ENCODE assay signal across 17 mouse cellular contexts in the genomic region with DNA sequence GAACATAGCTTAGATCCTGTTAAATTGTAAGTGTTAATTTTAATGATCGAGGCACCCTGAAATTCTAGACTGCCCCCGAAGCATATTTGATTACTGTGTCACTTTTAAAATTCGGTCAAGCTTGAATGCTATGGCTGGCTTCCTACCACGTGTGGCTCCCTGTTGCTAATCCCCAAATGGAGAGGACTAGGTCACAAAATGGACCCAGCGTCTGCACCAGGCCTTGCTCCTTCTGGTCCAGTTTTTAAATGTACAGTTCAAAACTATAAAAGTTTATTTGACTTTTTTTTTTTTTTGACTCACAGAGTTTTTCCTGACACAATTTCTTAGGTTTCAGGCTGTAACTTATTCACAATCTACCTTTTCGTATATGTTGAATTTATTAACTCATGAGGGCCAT. TPM values are rescaled to one million over a fixed set of nuclear protein-coding genes. Genes with fewer than 3 reads are reported as not detected.
A peak's percentile ranks its signal among the peaks of the same experiment; 100 is the strongest.
DNase-seq lines count a peak whose midpoint lies in the region; ATAC-seq and TF ChIP-seq lines count a peak whose summit lies in the region.
"Had no signal": no experiment of that assay in that cellular context is flagged by ENCODE, and none has a peak within 500 bp of the region (broad histone marks: within the 10 kb centered on the region; RNA-seq: fewer than 3 reads in every experiment).

No protein-coding gene starts in this region.

- peak overlapping the region; percentile 12; the same call in 1 of the 2 replicates for H3K4me3 ChIP-seq in heart, embryonic 16.5 days (ENCODE audit: low read length)
- H3K4me3 ChIP-seq in lung, embryonic 15.5 days = peak overlapping the region; percentile 31
- peak overlapping the region; percentile 51 for H3K4me3 ChIP-seq in intestine, postnatal 0 days (ENCODE audit: low read depth, low read length)
- H3K4me3 ChIP-seq in stomach, embryonic 15.5 days (replicated peaks) = peak overlapping the region; percentile 27; the same call in 1 of the 2 replicates
- H3K4me3 ChIP-seq: neural tube, embryonic 15.5 days had no signal

- no peak for TF ChIP-seq CTCF in intestine, postnatal 0 days (IDR thresholded peaks at IDR 0.05; ENCODE audit: low read depth)

- WGBS in heart, embryonic 16.5 days = 74% methylated on average over 6 of the region's 6 CpGs
- 53% methylated on average over 6 of the region's 6 CpGs for WGBS in lung, embryonic 15.5 days
- 36% methylated on average over 6 of the region's 6 CpGs for WGBS in intestine, postnatal 0 days
- WGBS in stomach, embryonic 15.5 days = 64% methylated on average over 6 of the region's 6 CpGs

- H3K9ac ChIP-seq in heart, embryonic 16.5 days (ENCODE audit: low read length) = no peak overlapping the region
- H3K9ac ChIP-seq in lung, embryonic 15.5 days = 0 out of 2 replicates have a peak overlapping the region, but pooled peaks have one; percentile 29
- H3K9ac ChIP-seq in intestine, postnatal 0 days (ENCODE audit: low read depth, low read length) = no peak overlapping the region
- no peak overlapping the region for H3K9ac ChIP-seq in stomach, embryonic 15.5 days
- H3K9ac ChIP-seq: neural tube, embryonic 15.5 days had no signal

- H3K9me3 ChIP-seq in heart, embryonic 16.5 days (replicated peaks; ENCODE audit: control insufficient read depth, low read length) = no peaks in the 10 kb centered on the region
- no peaks in the 10 kb centered on the region for H3K9me3 ChIP-seq in lung, embryonic 15.5 days
- H3K9me3 ChIP-seq in intestine, postnatal 0 days (ENCODE audit: control insufficient read depth) = no peaks in the 10 kb centered on the region
- H3K9me3 ChIP-seq in stomach, embryonic 15.5 days = no peaks in the 10 kb centered on the region
- H3K9me3 ChIP-seq: heart, embryonic 13.5 days; megakaryocyte, embryonic 14.5 days; neural tube, embryonic 15.5 days had no signal

- no peak for DNase-seq in heart, postnatal 4 days
- DNase-seq in lung, postnatal 10 days = no peak
- DNase-seq in urinary bladder, postnatal 10 days (ENCODE audit: low spot score) = no peak
- DNase-seq: cerebellum, adult 11-12 months; gastrocnemius, postnatal 25 days; left cerebral cortex, postnatal 4 days; thymus, postnatal 36 days had no signal

- ATAC-seq in heart, embryonic 16.5 days (replicated peaks; ENCODE audit: extremely low read depth, insufficient read depth, low FRiP score) = no peak
- no peak for ATAC-seq in lung, embryonic 15.5 days (ENCODE audit: borderline replicate concordance, extremely low read depth, low FRiP score, low TSS enrichment)
- ATAC-seq in intestine, postnatal 0 days = no peak
- ATAC-seq in stomach, embryonic 15.5 days (ENCODE audit: insufficient read depth, low FRiP score, low read depth) = no peak
- ATAC-seq in frontal cortex, adult (ENCODE audit: low TSS enrichment) = no peak
- ATAC-seq: forebrain, embryonic 14.5 days; hindbrain, embryonic 16.5 days had no signal

- H3K4me2 ChIP-seq in heart, embryonic 16.5 days (ENCODE audit: low read depth, low read length) = no peak overlapping the region
- H3K4me2 ChIP-seq in lung, embryonic 15.5 days = peak overlapping the region; percentile 34
- peak overlapping the region; percentile 59 for H3K4me2 ChIP-seq in intestine, postnatal 0 days (replicated peaks; ENCODE audit: low read depth)
- peak overlapping the region; percentile 29; the same call in 1 of the 2 replicates for H3K4me2 ChIP-seq in stomach, embryonic 15.5 days
- H3K4me2 ChIP-seq: neural tube, embryonic 15.5 days had no signal

- peaks cover 7% of the 10 kb centered on the region; the same call in 1 of the 2 replicates for H3K27me3 ChIP-seq in heart, embryonic 16.5 days (ENCODE audit: control insufficient read depth, insufficient read depth, low read length)
- H3K27me3 ChIP-seq in lung, embryonic 15.5 days = no peaks in the 10 kb centered on the region
- no peaks in the 10 kb centered on the region for H3K27me3 ChIP-seq in intestine, postnatal 0 days (replicated peaks; ENCODE audit: control insufficient read depth, insufficient read depth, low read length)
- no peaks in the 10 kb centered on the region for H3K27me3 ChIP-seq in stomach, embryonic 15.5 days (replicated peaks)

- no peaks in the 10 kb centered on the region for H3K36me3 ChIP-seq in heart, embryonic 16.5 days (ENCODE audit: control insufficient read depth, insufficient read depth)
- no peaks in the 10 kb centered on the region for H3K36me3 ChIP-seq in lung, embryonic 15.5 days
- H3K36me3 ChIP-seq in intestine, postnatal 0 days (ENCODE audit: control insufficient read depth, insufficient read depth) = no peaks in the 10 kb centered on the region
- no peaks in the 10 kb centered on the region for H3K36me3 ChIP-seq in stomach, embryonic 15.5 days
- H3K36me3 ChIP-seq: heart, embryonic 13.5 days; neural tube, embryonic 15.5 days had no signal

- peaks cover 2% of the 10 kb centered on the region; the same call in 1 of the 2 replicates for H3K4me1 ChIP-seq in heart, embryonic 16.5 days (ENCODE audit: control insufficient read depth, insufficient read depth, low read length)
- H3K4me1 ChIP-seq in lung, embryonic 15.5 days = no peaks in the 10 kb centered on the region; the same call in 1 of the 2 replicates
- no peaks in the 10 kb centered on the region for H3K4me1 ChIP-seq in intestine, postnatal 0 days (replicated peaks; ENCODE audit: control insufficient read depth, insufficient read depth, low read length)
- H3K4me1 ChIP-seq in stomach, embryonic 15.5 days = no peaks in the 10 kb centered on the region

- no peak overlapping the region for H3K27ac ChIP-seq in heart, embryonic 16.5 days (ENCODE audit: low read length)
- H3K27ac ChIP-seq in lung, embryonic 15.5 days = no peak overlapping the region
- no peak overlapping the region for H3K27ac ChIP-seq in intestine, postnatal 0 days (ENCODE audit: low read depth, low read length)
- H3K27ac ChIP-seq in stomach, embryonic 15.5 days = no peak overlapping the region
- H3K27ac ChIP-seq: heart, embryonic 13.5 days; neural tube, embryonic 15.5 days had no signal

RNA-seq across cellular contexts. Expression of a gene that starts 2.7 kb away (rescaled TPM):
- polyA plus RNA-seq in heart, embryonic 16.5 days (2015; fragmentation: Nextera tagmentation; extraction: Ambion mirVana) = 2.1 and 2.4 TPM in 2 replicates
- under 1 TPM; 0.36 to 0.95 TPM for total RNA-seq in heart, postnatal 4 days (2021)
- polyA plus RNA-seq in lung, embryonic 15.5 days (2015; fragmentation: Nextera tagmentation; extraction: Ambion mirVana) = 14.3 and 16.4 TPM in 2 replicates
- polyA plus RNA-seq in intestine, postnatal 0 days (2015; fragmentation: Nextera tagmentation; extraction: Ambion mirVana) = 9.5 and 10.7 TPM in 2 replicates
- polyA plus RNA-seq in stomach, embryonic 15.5 days (2015; fragmentation: Nextera tagmentation; extraction: Ambion mirVana) = 14.0 and 14.5 TPM in 2 replicates

RNA-seq across cellular contexts. Expression of a gene that starts 48.3 kb away (rescaled TPM):
- polyA plus RNA-seq in heart, embryonic 16.5 days (2015; fragmentation: Nextera tagmentation; extraction: Ambion mirVana) = 0.10 and 0.14 TPM in 2 replicates
- total RNA-seq in heart, postnatal 4 days (2021) = under 1 TPM; 0.09 to 0.10 TPM
- polyA plus RNA-seq in lung, embryonic 15.5 days (2015; fragmentation: Nextera tagmentation; extraction: Ambion mirVana) = 0.15 and 0.21 TPM in 2 replicates
- 0.05 TPM in 1 of 2 replicates, not detected in the other for polyA plus RNA-seq in intestine, postnatal 0 days (2015; fragmentation: Nextera tagmentation; extraction: Ambion mirVana)
- 0.26 and 0.31 TPM in 2 replicates for polyA plus RNA-seq in stomach, embryonic 15.5 days (2015; fragmentation: Nextera tagmentation; extraction: Ambion mirVana)
- total RNA-seq: gastrocnemius, postnatal 25 days had no signal
